Mouse (Mus musculus): ENCODE results near the gene Exoc6b. TPM values are rescaled to one million over a fixed set of nuclear protein-coding genes. Genes with fewer than 3 reads are reported as not detected.
A peak's percentile ranks its signal among the peaks of the same experiment; 100 is the strongest.

Exoc6b gene
- total RNA-seq, 2 experiments from 2014 or later = 14.0 to 14.2 TPM

DNA sequence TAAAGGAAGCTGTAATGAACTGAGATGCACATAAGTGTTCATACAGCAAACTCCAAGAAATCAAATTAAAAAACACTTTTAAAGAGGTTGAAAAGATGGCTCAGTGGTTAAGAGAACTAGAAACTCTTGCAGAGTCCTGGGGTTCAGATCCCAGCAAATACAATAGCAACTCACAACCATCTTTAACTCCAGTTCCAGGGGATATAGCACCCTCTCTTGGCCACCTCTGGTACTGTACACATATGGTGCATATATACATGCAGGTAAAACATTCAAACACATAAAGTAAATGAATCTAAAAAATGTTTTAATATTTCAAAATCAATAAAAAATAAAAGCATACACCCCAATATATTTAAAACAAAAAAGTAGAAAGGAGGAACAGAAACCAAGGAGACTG, 73.9 kb downstream of the Exoc6b start:
- DNase-seq (ENCODE audit: low spot score) = no peak

DNA sequence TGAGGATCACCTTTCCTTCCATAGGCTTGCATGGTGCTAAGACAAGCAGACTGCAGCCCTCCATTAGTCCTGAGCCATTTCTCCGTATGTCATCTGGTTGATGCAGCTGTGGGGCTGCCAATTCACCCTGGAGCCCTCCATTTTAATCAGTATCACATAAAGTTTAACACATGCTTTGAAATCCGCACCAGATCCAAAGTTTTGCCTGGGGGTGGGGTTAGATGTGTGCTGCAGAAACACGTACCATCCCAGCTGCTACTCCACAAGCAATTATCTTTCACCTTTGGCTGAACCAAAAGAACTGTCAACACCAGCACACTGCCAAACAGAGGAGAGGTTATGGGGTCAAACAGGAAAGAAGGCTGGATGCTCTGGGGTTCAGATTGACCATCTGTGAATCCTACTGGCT, 92.7 kb downstream of the Exoc6b start:
- DNase-seq (ENCODE audit: low spot score) = peak; percentile 14

GRCm38 (mm10) chr6:84968531-84968930, 100.8 kb downstream of the Exoc6b start:
- DNase-seq (ENCODE audit: low spot score) = no peak

DNA sequence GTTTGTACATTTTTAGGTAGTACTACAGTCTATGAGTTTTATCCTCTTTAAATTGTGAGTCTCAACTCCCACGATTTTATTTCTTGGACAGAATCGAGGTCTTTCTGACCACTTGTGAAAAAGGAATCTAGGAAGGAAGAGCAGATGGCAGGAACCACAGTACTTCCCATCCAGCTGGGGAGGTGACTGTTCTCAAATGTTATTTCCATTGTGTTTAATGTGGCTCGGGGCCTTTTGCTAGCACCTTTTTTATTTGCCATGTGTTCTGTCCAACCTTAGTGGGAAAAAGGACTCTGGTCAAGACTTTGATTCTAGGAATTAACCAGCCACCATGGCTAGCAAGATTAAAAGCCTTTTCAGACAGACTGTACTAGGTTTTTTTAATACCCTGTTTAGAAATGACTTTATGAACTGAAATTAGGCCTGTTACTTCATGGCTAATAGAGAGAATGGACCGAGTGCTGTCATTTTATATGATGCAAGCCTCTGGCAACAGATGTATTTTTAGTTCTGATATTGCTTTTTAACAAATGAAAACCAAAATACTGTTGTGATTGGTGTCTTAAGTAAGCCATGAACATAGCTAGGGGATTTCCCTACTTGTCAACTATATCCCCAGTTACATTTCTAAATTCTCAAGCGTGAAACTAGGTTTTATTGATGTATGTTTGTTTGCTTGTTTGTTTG, 104.4 kb downstream of the Exoc6b start:
- no peak for DNase-seq (ENCODE audit: low spot score)

DNA sequence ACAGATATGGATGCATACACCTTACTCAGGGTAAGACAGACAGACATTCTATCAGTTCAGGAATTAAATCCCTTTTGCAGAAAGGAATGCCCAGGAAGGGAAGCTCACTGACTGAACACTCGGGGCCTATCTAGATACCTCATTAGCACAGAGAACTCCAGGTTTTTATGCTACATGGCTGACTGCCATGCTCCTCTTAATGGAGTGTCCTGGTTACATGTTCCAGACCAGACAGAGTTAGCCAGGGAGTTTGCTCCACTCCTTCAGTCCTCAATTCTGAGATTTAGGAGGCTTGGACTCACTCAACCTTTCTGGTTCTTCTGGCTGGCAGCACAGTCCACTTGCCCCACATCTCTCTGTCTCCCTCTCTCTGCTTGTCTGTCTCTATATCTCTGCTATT, 106.3 kb downstream of the Exoc6b start:
- DNase-seq (ENCODE audit: low spot score) = no peak

- no peak for DNase-seq (ENCODE audit: low spot score)
These were observed 107.5 kb downstream of the Exoc6b start for GRCm38 (mm10) chr6:84961763-84962162.

GRCm38 (mm10) chr6:84959520-84959919, 109.8 kb downstream of the Exoc6b start:
- DNase-seq (ENCODE audit: low spot score) = no peak

- DNase-seq (ENCODE audit: low spot score) = no peak
These were observed 117.7 kb downstream of the Exoc6b start for GRCm38 (mm10) chr6:84951621-84952020.

DNA sequence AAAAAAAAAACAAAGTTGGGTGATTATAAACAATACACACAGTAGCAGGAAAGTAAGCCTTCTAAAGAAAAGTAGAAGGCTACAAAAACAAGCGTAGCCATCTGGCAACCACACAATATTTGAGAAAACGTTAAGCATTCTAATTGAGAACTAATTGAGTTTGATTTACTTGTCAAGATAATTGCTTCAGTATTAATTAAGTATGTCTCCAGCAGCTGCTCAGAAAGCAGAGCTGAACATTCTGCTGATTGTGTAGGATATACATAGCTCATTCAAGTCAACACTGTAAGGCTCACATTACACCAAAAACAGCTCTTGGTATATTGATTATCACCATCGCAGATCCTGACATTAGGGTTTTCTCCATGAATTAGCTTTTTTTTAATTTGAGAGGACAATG, 122.7 kb downstream of the Exoc6b start:
- DNase-seq (ENCODE audit: low spot score) = no peak

DNA sequence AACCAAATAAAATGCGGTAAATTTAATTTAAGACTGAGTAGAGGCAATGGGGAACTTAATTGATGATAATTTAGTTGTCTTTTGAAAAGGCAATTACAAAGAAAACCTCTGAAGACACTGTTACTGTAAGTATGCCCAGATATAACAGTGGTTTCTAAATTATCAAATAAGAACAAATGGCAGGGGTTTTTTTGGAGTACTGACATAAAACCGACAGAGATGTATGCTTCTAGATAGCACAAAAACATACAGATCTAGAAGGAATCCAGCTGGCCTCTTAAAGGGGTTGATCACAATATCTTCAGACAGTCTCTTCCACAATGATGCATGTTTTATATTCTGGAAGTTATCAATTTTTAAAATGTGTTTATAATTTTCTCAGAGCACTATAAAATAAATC, 123.2 kb downstream of the Exoc6b start:
- no peak for DNase-seq (ENCODE audit: low spot score)

DNA sequence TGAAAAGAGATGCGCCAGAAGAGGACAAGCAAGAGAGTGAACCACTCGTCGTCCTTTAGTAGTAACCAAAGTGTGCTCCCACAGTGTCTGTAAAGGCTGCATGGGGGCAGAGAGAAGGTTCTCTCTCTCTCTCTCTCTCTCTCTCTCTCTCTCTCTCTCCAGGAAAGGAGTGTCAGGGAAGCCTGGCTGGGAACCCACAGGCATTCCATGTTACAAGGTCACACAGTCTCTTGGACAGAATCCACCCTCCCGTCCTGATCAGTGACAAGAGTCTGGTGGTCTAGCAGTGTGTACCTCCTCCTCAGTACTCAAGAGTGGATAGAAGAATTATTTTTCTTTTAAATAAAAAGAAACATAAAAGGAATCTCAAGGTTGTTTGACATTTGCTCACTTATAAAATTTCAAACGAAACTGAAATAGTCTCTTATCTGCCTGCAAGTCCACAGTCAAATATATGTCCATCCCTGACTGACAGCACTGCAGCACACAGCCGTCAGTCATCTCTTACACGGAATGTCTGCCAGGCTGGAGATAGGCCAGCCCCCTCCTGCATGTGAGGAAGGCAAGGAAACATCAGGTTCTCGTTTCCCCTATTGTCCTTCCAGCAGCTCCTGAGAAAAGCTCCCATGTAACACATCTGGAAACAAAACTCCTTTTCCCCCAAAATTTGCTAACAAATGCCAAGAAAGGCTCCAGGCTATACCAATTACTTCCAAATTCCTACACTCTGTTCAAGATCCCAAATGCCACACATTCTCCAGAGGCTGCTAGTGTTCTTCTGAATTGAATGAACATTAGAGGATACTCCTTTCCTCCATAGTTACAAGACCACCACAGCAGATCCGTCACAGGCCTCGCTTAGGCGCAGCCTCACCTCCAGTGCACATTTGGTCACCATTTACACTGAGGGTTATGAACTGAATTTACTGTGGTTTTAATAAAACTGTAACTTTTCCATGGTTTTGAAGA, 136.1 kb downstream of the Exoc6b start:
- DNase-seq (ENCODE audit: low spot score) = no peak

DNA sequence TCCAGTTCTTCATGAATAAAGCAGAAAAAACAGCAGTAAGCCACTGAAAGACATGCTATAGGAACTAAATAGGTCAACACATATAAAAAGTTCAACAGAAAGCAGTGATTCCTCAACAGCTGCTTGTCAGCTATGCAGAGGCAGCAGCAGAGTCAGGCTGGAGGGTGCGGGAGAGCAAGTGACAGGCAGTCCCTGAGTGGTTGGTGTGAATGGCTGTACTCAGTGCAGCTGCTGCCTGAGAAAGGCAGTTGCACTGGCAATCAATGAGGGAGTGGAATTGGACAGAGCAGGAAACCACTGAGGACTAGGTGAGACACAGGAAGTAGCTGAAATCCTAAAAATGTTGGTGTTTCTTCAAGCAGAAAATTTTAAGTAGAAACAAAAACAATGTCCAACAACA, 138.3 kb downstream of the Exoc6b start:
- no peak for DNase-seq (ENCODE audit: low spot score)

DNA sequence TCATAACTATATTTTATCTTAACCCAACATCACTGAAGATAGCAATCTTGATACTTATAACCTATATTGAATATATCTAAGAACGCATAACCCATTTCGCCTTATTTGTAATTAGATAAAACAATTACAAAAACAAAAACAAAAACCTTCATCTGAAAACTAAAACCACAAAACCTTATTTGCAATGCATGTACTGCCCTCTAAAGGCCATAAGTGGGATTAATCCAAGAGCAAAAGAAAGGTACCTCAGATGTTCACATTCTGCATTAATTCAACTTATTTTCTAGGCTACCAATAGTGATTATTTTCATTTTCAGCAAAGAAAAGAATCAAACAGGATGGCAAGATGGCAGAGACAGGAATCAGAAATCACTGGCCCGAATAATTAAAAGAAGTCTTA, 143.2 kb downstream of the Exoc6b start:
- no peak for DNase-seq (ENCODE audit: low spot score)

DNA sequence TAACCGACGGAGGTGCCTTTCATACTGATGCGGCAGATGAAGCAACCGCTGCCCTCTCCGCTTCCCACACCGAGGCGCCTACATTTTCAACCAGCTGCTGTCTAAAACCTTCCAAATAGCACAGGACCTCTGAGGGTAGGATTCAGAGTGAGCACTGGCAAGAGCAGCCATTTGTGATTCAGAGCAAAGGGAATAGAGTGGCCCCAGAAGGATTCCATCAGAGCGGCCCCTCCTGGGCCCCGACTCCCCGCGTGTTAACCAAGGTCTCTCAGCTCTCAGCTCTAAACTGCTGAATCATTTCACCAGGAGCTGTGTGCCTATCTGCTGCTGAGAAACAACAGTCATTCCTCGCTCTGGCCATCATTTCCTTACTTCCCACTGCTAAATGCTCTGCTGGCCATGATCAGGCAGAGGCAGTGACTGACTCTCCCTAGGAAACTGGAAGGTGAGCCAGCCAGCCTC, 145.5 kb downstream of the Exoc6b start:
- peak; percentile 14 for DNase-seq (ENCODE audit: low spot score)

- peak; percentile 34 for DNase-seq (ENCODE audit: low spot score)
These were observed 153.0 kb downstream of the Exoc6b start for GRCm38 (mm10) chr6:84916291-84916690.

DNA sequence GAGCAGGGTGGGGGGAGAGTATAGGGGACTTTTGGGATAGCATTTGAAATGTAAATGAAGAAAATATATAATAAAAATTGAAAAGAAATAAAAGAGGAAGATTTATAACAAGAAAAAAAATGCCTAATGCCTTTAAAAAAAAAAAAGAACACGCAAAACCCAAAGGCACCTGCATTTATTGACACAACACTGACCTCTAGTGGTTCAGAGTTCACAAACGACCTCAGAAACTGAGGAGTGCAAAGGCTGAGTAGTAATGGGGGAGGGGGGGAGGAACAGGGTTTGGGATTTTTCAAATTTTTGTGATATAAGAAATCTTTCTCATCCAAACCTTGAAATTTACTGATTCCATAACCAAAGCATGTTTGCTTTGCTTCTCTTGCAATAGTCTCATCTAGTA, 156.9 kb downstream of the Exoc6b start:
- peak; percentile 31 for DNase-seq (ENCODE audit: low spot score)

DNA sequence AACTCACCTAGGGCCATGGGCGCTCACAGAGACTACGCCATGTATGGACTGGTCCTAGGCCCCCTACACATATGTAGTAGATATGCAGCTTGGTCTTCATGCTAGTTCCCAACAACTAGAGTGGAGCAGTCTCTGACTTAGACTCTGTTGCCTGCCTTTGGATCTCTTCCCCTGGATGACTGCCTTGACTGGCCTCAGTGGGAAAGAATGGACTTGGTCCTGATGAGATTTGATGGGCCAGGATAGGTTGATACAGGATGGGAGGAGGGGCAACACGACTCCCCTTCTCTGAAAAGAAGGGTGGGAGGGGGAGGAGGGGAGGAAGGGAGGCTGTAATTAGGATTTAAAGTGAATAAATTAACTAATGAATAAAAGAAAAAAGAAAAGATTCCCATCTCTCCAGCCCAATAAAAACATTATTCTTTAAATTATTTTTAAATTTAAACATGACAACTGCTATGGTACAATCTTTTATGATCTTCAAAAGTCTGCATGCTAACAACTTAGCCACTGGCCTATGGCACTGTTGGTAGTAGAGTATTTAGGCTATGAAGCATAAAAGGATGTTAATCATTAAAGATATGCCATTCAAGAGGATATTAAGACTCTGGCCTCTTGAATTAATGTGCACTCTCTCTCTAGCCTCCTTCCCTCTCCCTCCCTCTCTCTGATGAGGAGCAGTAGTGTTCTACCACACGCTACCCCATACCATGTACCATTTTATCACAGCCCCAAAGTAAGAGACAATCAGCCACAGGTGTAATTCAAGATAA, 170.1 kb downstream of the Exoc6b start:
- no peak for DNase-seq (ENCODE audit: low spot score)

DNA sequence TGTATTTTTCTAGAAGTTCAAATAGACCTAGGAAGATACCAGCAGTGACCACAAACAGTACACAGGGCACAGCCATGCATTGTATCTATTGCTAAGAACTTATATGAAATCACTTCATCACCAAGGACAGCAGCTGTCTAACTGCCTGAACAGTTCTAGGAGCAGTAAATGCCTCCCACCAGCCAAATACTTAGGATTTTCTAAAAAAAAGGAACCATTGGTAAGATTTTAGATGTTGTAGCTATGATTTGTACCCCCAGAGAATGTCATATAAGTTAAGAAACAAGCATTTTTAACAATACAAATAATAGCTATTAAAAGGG, 175.6 kb downstream of the Exoc6b start:
- DNase-seq (ENCODE audit: low spot score) = no peak

GRCm38 (mm10) chr6:84892926-84893772, 176.2 kb downstream of the Exoc6b start:
- DNase-seq (ENCODE audit: low spot score) = no peak

DNA sequence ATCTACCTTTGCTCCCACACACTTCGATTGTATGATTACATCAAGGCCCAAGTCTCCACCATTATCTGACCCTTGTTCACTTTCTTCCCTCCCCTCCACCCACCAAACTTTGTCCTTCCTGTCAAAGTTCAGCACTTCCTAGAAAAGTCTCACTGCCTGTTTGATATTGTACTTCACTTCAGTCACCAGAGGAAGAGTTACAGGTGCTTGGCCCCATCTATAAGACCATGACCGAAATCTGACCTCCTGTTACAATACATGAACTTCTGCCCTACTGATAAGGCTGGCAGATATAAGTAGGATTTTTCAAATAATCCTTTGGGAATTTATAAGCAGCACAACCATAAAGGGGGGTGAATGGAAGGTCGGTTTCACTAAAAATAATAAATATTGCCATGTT, 182.8 kb downstream of the Exoc6b start:
- DNase-seq (ENCODE audit: low spot score) = no peak

- no peak for DNase-seq (ENCODE audit: low spot score)
These were observed 184.2 kb downstream of the Exoc6b start for GRCm38 (mm10) chr6:84885080-84885479.

Data from gastrocnemius, adult 18-20 months (tissue).